Mouse (Mus musculus) layer of hippocampus, adult 2 months (tissue): Measurements from ENCODE around the gene Abca6. TPM values are rescaled to one million over a fixed set of nuclear protein-coding genes. Genes with fewer than 3 reads are reported as not detected.

ENCODE experiments used
- DNase-seq, 2 experiments: peaks; one replicate each; pipeline ENCODE4 v3.0.0; 2022; ENCODE audit warnings: low spot score in 2 of 2
- H3K27ac ChIP-seq: fragments of 200-600 bp; 2 replicates; pipeline ENCODE4 v1.8.1; 2022
- H3K4me3 ChIP-seq: fragments of 200-600 bp; 2 replicates; pipeline ENCODE4 v1.8.1; 2022; ENCODE audit warnings: mild to moderate bottlenecking
- CTCF ChIP-seq: fragments of 200-600 bp; conservative IDR thresholded peaks from 2 replicates; pipeline ENCODE4 v1.8.1; 2022; ENCODE audit warnings: antibody characterized with exemption, mild to moderate bottlenecking, moderate library complexity
- total RNA-seq, 2 experiments: library from RNA; stranded (reverse); gene quantifications; 2 replicates each; pipeline ENCODE4 v1.2.3; 2021

Gene Abca6
- total RNA-seq, 2 experiments from 2014 or later = 1.4 to 1.6 TPM

- DNase-seq = no peak
- Histone ChIP-seq H3K4me3 (no peak overlapping the region), H3K27ac (no peak overlapping the region)
- TF ChIP-seq CTCF = no peak
These were observed 10.3 kb upstream of the Abca6 start for GRCm38 (mm10) chr11:110261867-110262266.

- TF ChIP-seq CTCF = no peak
- DNase-seq = no peak
- H3K27ac ChIP-seq = no peak overlapping the region
- no peak overlapping the region for H3K4me3 ChIP-seq
These were observed 6.3 kb upstream of the Abca6 start for GRCm38 (mm10) chr11:110257911-110258310.

GRCm38 (mm10) chr11:110257061-110257460, 5.5 kb upstream of the Abca6 start:
- no peak for DNase-seq
- TF ChIP-seq CTCF = no peak
- H3K27ac ChIP-seq = no peak overlapping the region
- H3K4me3 ChIP-seq = no peak overlapping the region

- no peak for DNase-seq
- no peak for TF ChIP-seq CTCF
- H3K27ac ChIP-seq = no peak overlapping the region
- H3K4me3 ChIP-seq = no peak overlapping the region
These were observed 680 bp upstream of the Abca6 start for GRCm38 (mm10) chr11:110252256-110252655.

GRCm38 (mm10) chr11:110244730-110245129, 6.8 kb downstream of the Abca6 start:
- no peak for TF ChIP-seq CTCF
- Histone ChIP-seq H3K4me3 (no peak overlapping the region), H3K27ac (no peak overlapping the region)
- no peak for DNase-seq

GRCm38 (mm10) chr11:110237466-110237865, 14.1 kb downstream of the Abca6 start:
- TF ChIP-seq CTCF = no peak
- H3K27ac ChIP-seq = no peak overlapping the region
- no peak overlapping the region for H3K4me3 ChIP-seq
- DNase-seq = no peak

GRCm38 (mm10) chr11:110232975-110233374, 18.6 kb downstream of the Abca6 start:
- Histone ChIP-seq H3K4me3 (no peak overlapping the region), H3K27ac (no peak overlapping the region)
- DNase-seq = no peak
- TF ChIP-seq CTCF = peak; percentile 53

GRCm38 (mm10) chr11:110217118-110217517, 34.5 kb downstream of the Abca6 start:
- Histone ChIP-seq H3K4me3 (no peak overlapping the region), H3K27ac (no peak overlapping the region)
- DNase-seq = no peak
- TF ChIP-seq CTCF = no peak

GRCm38 (mm10) chr11:110203930-110204329, 47.6 kb downstream of the Abca6 start:
- H3K4me3 ChIP-seq = no peak overlapping the region

GRCm38 (mm10) chr11:110198882-110199281, 52.7 kb downstream of the Abca6 start:
- Histone ChIP-seq H3K4me3 (no peak overlapping the region), H3K27ac (no peak overlapping the region)
- DNase-seq = no peak
- no peak for TF ChIP-seq CTCF

More at GRCm38 (mm10) chr11:110203930-110204329, 47.6 kb downstream of the Abca6 start:
- H3K27ac ChIP-seq = no peak overlapping the region
- no peak for TF ChIP-seq CTCF
- no peak for DNase-seq

GRCm38 (mm10) chr11:110196561-110197306, 54.8 kb downstream of the Abca6 start:
- no peak for TF ChIP-seq CTCF
- H3K27ac ChIP-seq = no peak overlapping the region
- no peak for DNase-seq
- H3K4me3 ChIP-seq = no peak overlapping the region

GRCm38 (mm10) chr11:110195310-110195709, 56.3 kb downstream of the Abca6 start:
- Histone ChIP-seq H3K27ac (no peak overlapping the region), H3K4me3 (no peak overlapping the region)
- DNase-seq = peak in 1 of 2 experiments; percentile 13
- TF ChIP-seq CTCF = no peak

- no peak for DNase-seq
These were observed 80.4 kb downstream of the Abca6 start for GRCm38 (mm10) chr11:110171212-110171611.

More at GRCm38 (mm10) chr11:110171212-110171611, 80.4 kb downstream of the Abca6 start:
- TF ChIP-seq CTCF = no peak
- H3K27ac ChIP-seq = no peak overlapping the region
- no peak overlapping the region for H3K4me3 ChIP-seq
